Mouse (Mus musculus): ENCODE data around the gene Ang5.
"Not testable (repeated sequence)": the region's sequence is repeated elsewhere in the genome, so short reads cannot be mapped to it uniquely, and the experiment has no call there.

DNA sequence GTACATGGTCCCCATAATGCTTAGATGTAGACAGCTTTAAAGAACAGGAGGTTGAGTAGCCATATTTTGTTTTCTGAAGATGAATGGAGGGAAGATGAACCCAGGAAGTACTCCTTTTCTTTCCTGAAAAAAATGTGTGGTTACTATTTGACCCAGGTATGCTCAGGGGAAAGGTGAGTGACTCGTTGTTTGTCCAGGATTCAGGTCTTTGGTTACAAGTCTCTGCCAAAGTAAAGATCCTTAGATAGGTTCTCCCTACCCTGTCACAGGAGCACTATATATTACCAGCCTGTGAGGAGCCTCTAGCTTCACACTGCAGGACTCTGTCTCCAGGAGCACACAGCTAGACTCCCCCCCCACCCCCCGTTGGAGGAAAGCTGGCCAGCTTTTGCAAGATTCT lies at the start of gene Ang5:
- not testable (repeated sequence) for TF ChIP-seq CTCF (IDR thresholded peaks at IDR 0.05; ENCODE audit: low read depth, low read length); GATA2 (IDR thresholded peaks at IDR 0.05; ENCODE audit: borderline replicate concordance, low read depth, low read length)

All from G1E (cell line).